Mouse (Mus musculus): ENCODE measurements around the gene Vmp1. TPM values are rescaled to one million over a fixed set of nuclear protein-coding genes. Genes with fewer than 3 reads are reported as not detected.

Vmp1 gene
- polyA plus RNA-seq, 1 experiment = 65.3 TPM

GRCm38 (mm10) chr11:86586177-86586867 is 97.3 kb downstream of the Vmp1 start:
- H3K4me1 ChIP-seq (ENCODE audit: control insufficient read depth, insufficient read depth, low read length) = peaks cover 14% of the 10 kb centered on the region
- DNase-seq = peak; percentile 64
- H3K4me3 ChIP-seq (replicated peaks; ENCODE audit: extremely low read depth, low read depth, low read length) = peak overlapping the region; percentile 90
- WGBS = 2% methylated on average over 12 of the region's 12 CpGs
- no peak for TF ChIP-seq CTCF (IDR thresholded peaks at IDR 0.05; ENCODE audit: insufficient read depth, low read length)
- 0 out of 2 replicates have a peak, but pooled peaks have one; percentile 57 for TF ChIP-seq POLR2A (IDR thresholded peaks at IDR 0.05; ENCODE audit: borderline replicate concordance, extremely low read depth, low read depth, low read length)

GRCm38 (mm10) chr11:86585598-86585984 is 98.0 kb downstream of the Vmp1 start:
- no peak for DNase-seq
- Histone ChIP-seq H3K4me1 (ENCODE audit: control insufficient read depth, insufficient read depth, low read length) (peaks cover 16% of the 10 kb centered on the region), H3K4me3 (replicated peaks; ENCODE audit: extremely low read depth, low read depth, low read length) (peak overlapping the region; percentile 70)
- WGBS = 8% methylated on average over 3 of the region's 3 CpGs
- TF ChIP-seq CTCF (IDR thresholded peaks at IDR 0.05; ENCODE audit: insufficient read depth, low read length) (no peak), POLR2A (IDR thresholded peaks at IDR 0.05; ENCODE audit: borderline replicate concordance, extremely low read depth, low read depth, low read length) (peak; percentile 38; the same call in 1 of the 2 replicates)

- peaks cover 20% of the 10 kb centered on the region for H3K4me1 ChIP-seq (ENCODE audit: control insufficient read depth, insufficient read depth, low read length)
- H3K4me3 ChIP-seq (replicated peaks; ENCODE audit: extremely low read depth, low read depth, low read length) = peak overlapping the region; percentile 70
- 16% methylated on average over 7 of the region's 7 CpGs for WGBS
- TF ChIP-seq POLR2A (IDR thresholded peaks at IDR 0.05; ENCODE audit: borderline replicate concordance, extremely low read depth, low read depth, low read length) = 0 out of 2 replicates have a peak, but pooled peaks have one; percentile 15
- TF ChIP-seq CTCF (IDR thresholded peaks at IDR 0.05; ENCODE audit: insufficient read depth, low read length) = no peak
- no peak for DNase-seq
These were observed 98.6 kb downstream of the Vmp1 start for GRCm38 (mm10) chr11:86584898-86585597.

- TF ChIP-seq POLR2A (IDR thresholded peaks at IDR 0.05; ENCODE audit: borderline replicate concordance, extremely low read depth, low read depth, low read length) (0 out of 2 replicates have a peak, but pooled peaks have one; percentile 15), CTCF (IDR thresholded peaks at IDR 0.05; ENCODE audit: insufficient read depth, low read length) (no peak)
- no peak for DNase-seq
- Histone ChIP-seq H3K4me1 (ENCODE audit: control insufficient read depth, insufficient read depth, low read length) (peaks cover 25% of the 10 kb centered on the region), H3K4me3 (replicated peaks; ENCODE audit: extremely low read depth, low read depth, low read length) (peak overlapping the region; percentile 53)
- 57% methylated on average over 14 of the region's 14 CpGs for WGBS
These were observed 99.4 kb downstream of the Vmp1 start for GRCm38 (mm10) chr11:86583990-86584897.

- no peak for DNase-seq
- 79% methylated on average over 3 of the region's 3 CpGs for WGBS
- no peak for TF ChIP-seq CTCF (IDR thresholded peaks at IDR 0.05; ENCODE audit: insufficient read depth, low read length)
- no peak for TF ChIP-seq POLR2A (IDR thresholded peaks at IDR 0.05; ENCODE audit: borderline replicate concordance, extremely low read depth, low read depth, low read length)
- H3K4me3 ChIP-seq (replicated peaks; ENCODE audit: extremely low read depth, low read depth, low read length) = no peak overlapping the region
- H3K4me1 ChIP-seq (ENCODE audit: control insufficient read depth, insufficient read depth, low read length) = peaks cover 31% of the 10 kb centered on the region
These were observed 100.3 kb downstream of the Vmp1 start for GRCm38 (mm10) chr11:86583313-86583825.

- peak; percentile 20; the same call in 1 of the 2 replicates for TF ChIP-seq POLR2A (IDR thresholded peaks at IDR 0.05; ENCODE audit: borderline replicate concordance, extremely low read depth, low read depth, low read length)
- TF ChIP-seq CTCF (IDR thresholded peaks at IDR 0.05; ENCODE audit: insufficient read depth, low read length) = no peak
- Histone ChIP-seq H3K4me3 (replicated peaks; ENCODE audit: extremely low read depth, low read depth, low read length) (no peak overlapping the region), H3K4me1 (ENCODE audit: control insufficient read depth, insufficient read depth, low read length) (peaks cover 33% of the 10 kb centered on the region)
- 83% methylated on average over 7 of the region's 7 CpGs for WGBS
- DNase-seq = no peak
These were observed 100.9 kb downstream of the Vmp1 start for GRCm38 (mm10) chr11:86582543-86583260.

- 68% methylated on average over 12 of the region's 12 CpGs for WGBS
- TF ChIP-seq POLR2A (IDR thresholded peaks at IDR 0.05; ENCODE audit: borderline replicate concordance, extremely low read depth, low read depth, low read length) = no peak
- no peak for TF ChIP-seq CTCF (IDR thresholded peaks at IDR 0.05; ENCODE audit: insufficient read depth, low read length)
- peak overlapping the region; percentile 7 for H3K4me3 ChIP-seq (replicated peaks; ENCODE audit: extremely low read depth, low read depth, low read length)
- DNase-seq = no peak
- peaks cover 36% of the 10 kb centered on the region for H3K4me1 ChIP-seq (ENCODE audit: control insufficient read depth, insufficient read depth, low read length)
These were observed 101.6 kb downstream of the Vmp1 start for GRCm38 (mm10) chr11:86581943-86582542.

GRCm38 (mm10) chr11:86581250-86581753 is 102.3 kb downstream of the Vmp1 start:
- peak; percentile 71 for DNase-seq
- peaks cover 41% of the 10 kb centered on the region for H3K4me1 ChIP-seq (ENCODE audit: control insufficient read depth, insufficient read depth, low read length)
- H3K4me3 ChIP-seq (replicated peaks; ENCODE audit: extremely low read depth, low read depth, low read length) = peak overlapping the region; percentile 74
- TF ChIP-seq POLR2A (IDR thresholded peaks at IDR 0.05; ENCODE audit: borderline replicate concordance, extremely low read depth, low read depth, low read length) = peak; percentile 92; the same call in 1 of the 2 replicates
- TF ChIP-seq CTCF (IDR thresholded peaks at IDR 0.05; ENCODE audit: insufficient read depth, low read length) = no peak
- WGBS = 4% methylated on average over 11 of the region's 11 CpGs

Measured in lung, adult 2 months (tissue).